Mouse (Mus musculus): ENCODE measurements around the gene Dusp12. TPM values are rescaled to one million over a fixed set of nuclear protein-coding genes. Genes with fewer than 3 reads are reported as not detected.
A peak's percentile ranks its signal among the peaks of the same experiment; 100 is the strongest.

Dusp12 gene
- polyA plus RNA-seq, 1 experiment from 2014 or later = 38.9 TPM

DNA sequence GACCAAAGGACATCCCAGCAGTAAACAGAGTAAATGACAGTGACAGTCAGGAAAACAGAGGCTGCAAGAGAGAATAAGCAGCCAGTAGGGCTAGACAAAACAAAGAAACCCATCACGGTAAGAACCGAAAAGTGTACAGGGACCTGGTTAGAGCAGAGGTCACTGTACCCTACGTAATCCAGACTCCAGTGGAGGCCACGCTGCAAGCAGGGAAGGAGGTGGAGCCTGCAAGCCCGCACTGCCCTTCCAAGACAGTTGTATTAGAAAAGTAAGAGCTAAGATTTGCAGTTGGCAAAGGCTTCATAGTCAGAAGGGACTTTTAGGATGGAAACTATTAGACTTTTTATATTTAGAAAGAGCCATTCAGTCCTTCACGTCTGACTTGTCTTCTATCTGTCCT lies 41.6 kb upstream of the Dusp12 start:
- Histone ChIP-seq H3K4me3 (ENCODE audit: low read depth, low read length) (no peak overlapping the region), H3K27me3 (ENCODE audit: control insufficient read depth, insufficient read depth, low read length) (no peaks in the 10 kb centered on the region), H3K4me2 (replicated peaks; ENCODE audit: low read depth, low read length) (no peak overlapping the region), H3K27ac (ENCODE audit: low read length) (no peak overlapping the region), H3K36me3 (ENCODE audit: control insufficient read depth, insufficient read depth, low read length) (no peaks in the 10 kb centered on the region), H3K9me3 (ENCODE audit: control insufficient read depth, low read depth, low read length) (no peaks in the 10 kb centered on the region), H3K9ac (replicated peaks; ENCODE audit: low read depth, low read length) (no peak overlapping the region), H3K4me1 (ENCODE audit: control insufficient read depth, insufficient read depth, low read length) (no peaks in the 10 kb centered on the region)
- no peak for ATAC-seq (ENCODE audit: insufficient number of reproducible peaks, insufficient read depth, low FRiP score, low read depth)
- 41% methylated on average over 6 of the region's 6 CpGs for WGBS

DNA sequence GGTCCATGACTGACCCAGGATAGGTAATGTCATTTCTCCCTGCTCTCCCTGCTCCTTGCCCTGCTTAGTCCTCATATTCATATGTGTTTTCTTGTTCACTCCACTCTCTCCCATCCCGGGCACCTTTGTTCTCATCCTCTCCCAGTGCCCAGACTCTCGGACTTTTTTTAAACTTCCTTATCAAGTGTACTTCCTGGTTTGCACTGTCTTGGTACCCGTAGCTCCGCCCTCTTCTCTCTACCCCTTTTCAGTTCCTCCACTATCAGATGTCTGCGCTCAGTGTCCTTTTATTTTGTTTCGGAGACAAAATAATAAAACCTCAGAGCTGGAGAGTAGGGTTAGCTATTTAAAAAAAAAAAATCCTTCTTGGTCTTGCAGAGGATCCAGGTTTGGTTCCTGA lies 39.1 kb upstream of the Dusp12 start:
- 79% methylated on average over 6 of the region's 6 CpGs for WGBS

DNA sequence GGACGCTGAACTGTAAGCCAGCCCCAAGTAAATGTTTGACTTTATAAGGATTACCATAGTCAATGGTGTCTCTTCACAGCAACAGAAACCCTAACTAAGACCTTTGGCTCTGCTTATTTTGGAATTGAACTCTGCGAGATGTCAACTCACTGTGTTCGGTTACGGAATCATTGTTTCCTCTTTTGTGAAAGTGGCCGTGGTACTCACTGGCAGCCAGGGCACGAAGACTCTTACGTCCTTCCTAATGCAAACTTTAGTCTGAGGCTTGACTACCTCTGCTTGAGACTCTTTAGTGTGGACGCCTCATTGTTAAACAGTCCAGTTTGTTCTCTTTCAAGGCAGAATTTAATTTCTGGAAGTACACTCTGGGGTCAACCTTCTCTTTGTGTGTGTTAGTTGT lies 34.0 kb upstream of the Dusp12 start:
- Histone ChIP-seq H3K4me3 (ENCODE audit: low read depth, low read length) (no peak overlapping the region), H3K4me1 (ENCODE audit: control insufficient read depth, insufficient read depth, low read length) (no peaks in the 10 kb centered on the region), H3K9ac (replicated peaks; ENCODE audit: low read depth, low read length) (no peak overlapping the region), H3K9me3 (ENCODE audit: control insufficient read depth, low read depth, low read length) (no peaks in the 10 kb centered on the region), H3K4me2 (replicated peaks; ENCODE audit: low read depth, low read length) (no peak overlapping the region), H3K27ac (ENCODE audit: low read length) (no peak overlapping the region), H3K36me3 (ENCODE audit: control insufficient read depth, insufficient read depth, low read length) (no peaks in the 10 kb centered on the region), H3K27me3 (ENCODE audit: control insufficient read depth, insufficient read depth, low read length) (no peaks in the 10 kb centered on the region)
- WGBS = 89% methylated on average over 8 of the region's 8 CpGs
- ATAC-seq (ENCODE audit: insufficient number of reproducible peaks, insufficient read depth, low FRiP score, low read depth) = no peak

More for the DNA sequence above, 39.1 kb upstream of the Dusp12 start:
- no peaks in the 10 kb centered on the region for H3K36me3 ChIP-seq (ENCODE audit: control insufficient read depth, insufficient read depth, low read length)
- no peaks in the 10 kb centered on the region for H3K9me3 ChIP-seq (ENCODE audit: control insufficient read depth, low read depth, low read length)
- no peak overlapping the region for H3K27ac ChIP-seq (ENCODE audit: low read length)
- no peak overlapping the region for H3K4me3 ChIP-seq (ENCODE audit: low read depth, low read length)
- ATAC-seq (ENCODE audit: insufficient number of reproducible peaks, insufficient read depth, low FRiP score, low read depth) = no peak
- no peak overlapping the region for H3K4me2 ChIP-seq (replicated peaks; ENCODE audit: low read depth, low read length)
- no peaks in the 10 kb centered on the region for H3K27me3 ChIP-seq (ENCODE audit: control insufficient read depth, insufficient read depth, low read length)
- H3K4me1 ChIP-seq (ENCODE audit: control insufficient read depth, insufficient read depth, low read length) = no peaks in the 10 kb centered on the region
- H3K9ac ChIP-seq (replicated peaks; ENCODE audit: low read depth, low read length) = no peak overlapping the region

DNA sequence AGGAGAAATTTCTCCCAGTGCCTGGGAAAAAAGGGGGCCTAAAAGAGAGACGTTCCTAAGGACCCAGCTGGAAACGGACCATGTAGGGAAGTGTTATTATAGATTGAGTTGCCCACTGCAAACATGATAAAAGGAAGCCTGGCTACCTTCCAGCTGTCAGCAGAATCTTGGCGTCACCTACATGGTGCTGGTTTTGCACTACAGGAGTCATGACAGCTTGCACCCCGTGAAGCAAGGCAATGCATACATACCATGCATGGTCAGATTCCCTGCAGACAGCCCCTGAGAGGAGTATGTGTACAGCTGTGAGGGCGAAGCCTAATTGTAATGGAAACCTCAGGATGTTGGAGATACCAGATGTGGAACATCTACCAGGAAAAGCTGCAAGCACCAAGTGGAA lies 30.3 kb upstream of the Dusp12 start:
- ATAC-seq (ENCODE audit: insufficient number of reproducible peaks, insufficient read depth, low FRiP score, low read depth) = no peak
- Histone ChIP-seq H3K27ac (ENCODE audit: low read length) (no peak overlapping the region), H3K27me3 (ENCODE audit: control insufficient read depth, insufficient read depth, low read length) (no peaks in the 10 kb centered on the region), H3K9ac (replicated peaks; ENCODE audit: low read depth, low read length) (no peak overlapping the region), H3K4me1 (ENCODE audit: control insufficient read depth, insufficient read depth, low read length) (no peaks in the 10 kb centered on the region), H3K4me3 (ENCODE audit: low read depth, low read length) (no peak overlapping the region), H3K36me3 (ENCODE audit: control insufficient read depth, insufficient read depth, low read length) (no peaks in the 10 kb centered on the region), H3K4me2 (replicated peaks; ENCODE audit: low read depth, low read length) (no peak overlapping the region), H3K9me3 (ENCODE audit: control insufficient read depth, low read depth, low read length) (no peaks in the 10 kb centered on the region)
- WGBS = 60% methylated on average over 5 of the region's 5 CpGs

DNA sequence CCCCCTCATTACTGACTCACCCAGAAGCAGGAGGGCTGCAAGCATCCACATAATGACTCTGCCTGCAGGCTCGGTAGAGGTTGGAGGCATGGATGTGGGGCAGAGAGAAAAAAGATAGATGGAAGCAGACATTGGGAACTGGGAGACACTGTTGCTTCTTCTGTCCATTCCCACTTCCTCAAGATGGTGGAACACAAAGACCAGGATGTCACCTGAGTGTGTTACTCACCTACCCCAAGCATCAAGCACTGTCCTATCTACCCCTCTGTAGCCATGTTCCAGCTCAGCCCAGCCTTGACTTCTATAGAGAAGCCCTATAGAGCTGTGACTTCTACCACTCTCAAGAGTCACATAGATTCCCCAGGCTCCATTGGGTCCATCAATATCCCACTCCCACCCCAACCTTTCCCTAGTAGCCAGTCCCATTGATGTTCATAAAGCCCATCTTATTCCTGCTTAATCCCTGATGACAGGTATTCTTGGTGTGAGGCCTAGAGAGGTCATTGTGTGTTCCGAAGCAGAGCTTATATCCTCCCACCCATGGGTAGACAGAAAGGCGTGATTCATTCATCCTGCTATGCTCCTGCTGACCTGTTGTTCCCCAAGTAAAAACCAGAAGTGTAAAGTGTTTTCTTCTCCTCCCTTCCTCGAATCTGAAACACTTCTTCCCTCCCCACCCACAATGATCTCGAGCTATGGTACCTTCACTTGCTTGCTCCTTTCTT lies 27.7 kb upstream of the Dusp12 start, which contains the start of gene Fcrlb:
Gene Fcrlb, minus strand, starts transcription at position 51 of the 725 bp plus-strand sequence.
- WGBS = 76% methylated on average over 5 of the region's 5 CpGs
- Histone ChIP-seq H3K27ac (ENCODE audit: low read length) (no peak within 1 kb of the TSS), H3K27me3 (ENCODE audit: control insufficient read depth, insufficient read depth, low read length) (peaks cover 7% of the 10 kb centered on the region; the same call in 1 of the 2 replicates), H3K9ac (replicated peaks; ENCODE audit: low read depth, low read length) (no peak within 1 kb of the TSS), H3K4me1 (ENCODE audit: control insufficient read depth, insufficient read depth, low read length) (peaks cover 5% of the 10 kb centered on the region; the same call in 1 of the 2 replicates), H3K4me2 (replicated peaks; ENCODE audit: low read depth, low read length) (no peak within 1 kb of the TSS), H3K36me3 (ENCODE audit: control insufficient read depth, insufficient read depth, low read length) (no peaks in the 10 kb centered on the region), H3K9me3 (ENCODE audit: control insufficient read depth, low read depth, low read length) (no peaks in the 10 kb centered on the region), H3K4me3 (ENCODE audit: low read depth, low read length) (no peak within 1 kb of the TSS)
- no peak for ATAC-seq (ENCODE audit: insufficient number of reproducible peaks, insufficient read depth, low FRiP score, low read depth)

DNA sequence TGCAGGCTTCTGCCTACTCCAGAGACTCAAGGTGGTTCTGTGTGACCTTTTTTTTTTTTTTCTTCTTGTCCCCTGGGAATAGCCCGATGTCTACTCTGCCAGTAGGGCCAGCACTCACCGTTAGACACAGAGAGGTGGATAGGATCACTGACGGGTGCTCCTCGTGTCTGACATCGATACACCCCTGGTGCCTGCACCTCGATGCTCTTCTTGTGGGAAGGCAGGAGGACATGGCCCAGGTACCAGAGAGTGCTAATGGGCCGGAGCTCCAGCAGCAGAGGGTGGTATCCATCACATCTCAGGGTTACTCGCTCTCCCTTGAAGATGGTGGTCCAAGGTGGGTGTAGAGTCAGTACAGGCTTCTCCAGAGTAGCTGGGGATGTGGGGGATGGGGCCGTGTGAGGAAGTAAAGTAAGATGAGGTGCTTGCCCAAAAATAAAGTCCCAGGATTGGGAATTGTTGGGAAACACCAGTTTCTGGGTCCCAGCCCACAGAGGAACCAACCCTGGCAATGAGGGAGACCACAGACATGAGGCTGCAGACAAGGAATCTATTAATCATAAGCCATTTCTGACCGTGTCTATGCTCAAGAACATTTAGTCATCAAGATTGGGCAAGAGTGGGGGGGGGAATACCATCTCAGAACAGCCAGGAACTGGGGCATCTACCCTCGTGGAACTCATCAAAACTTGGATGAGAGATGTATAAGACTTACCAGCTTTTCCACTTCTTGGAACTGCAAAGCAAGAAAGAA lies 26.7 kb upstream of the Dusp12 start:
- Histone ChIP-seq H3K27ac (ENCODE audit: low read length) (no peak overlapping the region), H3K9me3 (ENCODE audit: control insufficient read depth, low read depth, low read length) (no peaks in the 10 kb centered on the region), H3K9ac (replicated peaks; ENCODE audit: low read depth, low read length) (no peak overlapping the region), H3K4me1 (ENCODE audit: control insufficient read depth, insufficient read depth, low read length) (peaks cover 7% of the 10 kb centered on the region; the same call in 1 of the 2 replicates), H3K4me2 (replicated peaks; ENCODE audit: low read depth, low read length) (no peak overlapping the region), H3K27me3 (ENCODE audit: control insufficient read depth, insufficient read depth, low read length) (peaks cover 12% of the 10 kb centered on the region; the same call in 1 of the 2 replicates), H3K36me3 (ENCODE audit: control insufficient read depth, insufficient read depth, low read length) (no peaks in the 10 kb centered on the region), H3K4me3 (ENCODE audit: low read depth, low read length) (no peak overlapping the region)
- no peak for ATAC-seq (ENCODE audit: insufficient number of reproducible peaks, insufficient read depth, low FRiP score, low read depth)
- WGBS = 81% methylated on average over 11 of the region's 11 CpGs

DNA sequence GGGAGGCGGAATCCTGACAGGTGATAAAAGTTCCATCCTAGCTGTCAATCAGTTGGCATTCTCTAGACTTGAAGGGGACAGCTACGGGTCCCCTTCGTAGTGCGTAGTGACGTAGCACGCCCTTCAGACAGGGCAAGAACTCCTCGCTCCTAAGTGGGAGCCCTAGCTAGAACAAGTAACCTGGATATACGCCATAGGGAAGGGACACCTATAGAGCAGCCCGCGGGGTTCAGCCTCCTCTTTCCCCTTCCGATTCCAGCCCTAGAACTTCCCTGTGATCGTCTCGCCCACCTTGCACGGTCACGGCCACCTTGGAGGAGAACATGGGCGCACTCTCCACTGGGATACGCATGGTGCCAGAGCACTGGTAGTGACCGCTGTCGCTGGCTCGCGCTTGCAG lies 23.0 kb upstream of the Dusp12 start:
- Histone ChIP-seq H3K27me3 (ENCODE audit: control insufficient read depth, insufficient read depth, low read length) (peaks cover 20% of the 10 kb centered on the region; the same call in 1 of the 2 replicates), H3K4me1 (ENCODE audit: control insufficient read depth, insufficient read depth, low read length) (peaks cover 7% of the 10 kb centered on the region; the same call in 1 of the 2 replicates), H3K36me3 (ENCODE audit: control insufficient read depth, insufficient read depth, low read length) (no peaks in the 10 kb centered on the region), H3K4me2 (replicated peaks; ENCODE audit: low read depth, low read length) (peak overlapping the region; percentile 93), H3K27ac (ENCODE audit: low read length) (no peak overlapping the region), H3K9ac (replicated peaks; ENCODE audit: low read depth, low read length) (no peak overlapping the region), H3K9me3 (ENCODE audit: control insufficient read depth, low read depth, low read length) (no peaks in the 10 kb centered on the region), H3K4me3 (ENCODE audit: low read depth, low read length) (peak overlapping the region; percentile 46)
- no peak; the same call in 1 of the 2 replicates for ATAC-seq (ENCODE audit: insufficient number of reproducible peaks, insufficient read depth, low FRiP score, low read depth)
- 4% methylated on average over 21 of the region's 21 CpGs for WGBS

DNA sequence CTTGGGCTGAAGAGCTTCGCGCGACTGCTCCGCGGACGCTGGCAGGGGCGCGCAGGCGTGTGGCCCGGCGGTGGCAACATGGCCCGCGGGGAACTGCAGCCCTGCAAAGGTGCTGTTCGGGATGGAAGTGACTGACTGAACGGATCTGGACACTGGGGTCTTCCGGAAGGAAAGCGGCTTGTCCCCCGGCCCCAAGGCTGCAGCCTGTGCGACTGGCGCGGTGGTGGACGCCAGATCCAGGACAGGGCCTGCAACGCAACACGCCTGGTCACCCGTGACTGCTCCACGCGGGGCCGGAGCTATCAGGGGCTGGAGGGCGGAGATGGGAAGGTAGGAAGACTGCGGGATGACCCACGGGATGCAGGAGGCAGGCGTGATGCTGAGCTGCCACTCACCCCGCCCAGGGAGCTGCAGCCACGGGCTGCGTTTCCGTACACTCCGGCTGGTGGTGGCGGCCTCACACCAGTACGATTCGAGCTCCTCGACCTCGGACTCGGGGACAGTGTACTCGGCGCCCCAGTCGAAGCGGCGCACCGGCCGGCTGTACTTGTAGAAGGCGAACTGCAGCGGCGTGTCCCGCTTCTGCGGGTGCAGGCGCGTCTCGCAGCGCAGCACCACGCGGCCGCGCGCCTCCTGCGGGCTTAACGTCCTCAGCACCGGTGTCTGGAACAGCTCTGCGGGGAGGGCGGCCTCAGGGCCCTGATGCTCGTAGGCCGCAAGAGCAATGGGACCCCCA lies 22.3 kb upstream of the Dusp12 start:
- ATAC-seq (ENCODE audit: insufficient number of reproducible peaks, insufficient read depth, low FRiP score, low read depth) = peak; percentile 64
- H3K36me3 ChIP-seq (ENCODE audit: control insufficient read depth, insufficient read depth, low read length) = no peaks in the 10 kb centered on the region
- H3K27ac ChIP-seq (ENCODE audit: low read length) = no peak overlapping the region
- H3K9ac ChIP-seq (replicated peaks; ENCODE audit: low read depth, low read length) = no peak overlapping the region
- no peaks in the 10 kb centered on the region for H3K9me3 ChIP-seq (ENCODE audit: control insufficient read depth, low read depth, low read length)
- H3K27me3 ChIP-seq (ENCODE audit: control insufficient read depth, insufficient read depth, low read length) = peaks cover 20% of the 10 kb centered on the region; the same call in 1 of the 2 replicates
- whole genome bisulfite sequencing = under 1% methylated on average over 71 of the region's 71 CpGs
- H3K4me3 ChIP-seq (ENCODE audit: low read depth, low read length) = peak overlapping the region; percentile 46
- peaks cover 7% of the 10 kb centered on the region; the same call in 1 of the 2 replicates for H3K4me1 ChIP-seq (ENCODE audit: control insufficient read depth, insufficient read depth, low read length)
- H3K4me2 ChIP-seq (replicated peaks; ENCODE audit: low read depth, low read length) = peak overlapping the region; percentile 93
